Mouse (Mus musculus) testis, adult 2 months (tissue): ENCODE measurements at regions not wholly inside any gene's neighbourhood (a gene's known extent, or its start where the extent isn't known, plus 50 kb on each side); places are given as distances from the start of the nearest gene placed in this dataset.

Source experiments
- CTCF ChIP-seq: fragments of 200-500 bp; IDR thresholded peaks from 2 replicates; pipeline ENCODE4 v1.5.1; 2012; ENCODE audit warnings: low read depth, mild to moderate bottlenecking, inconsistent platforms, low read length, moderate library complexity; ENCODE audit not compliant: control insufficient read depth, insufficient read depth, insufficient replicate concordance
- POLR2A ChIP-seq: fragments of 200-500 bp; IDR thresholded peaks from 2 replicates; pipeline ENCODE4 v1.6.1; 2012; ENCODE audit warnings: low read depth, mild to moderate bottlenecking, inconsistent platforms, low read length, moderate library complexity; ENCODE audit not compliant: control insufficient read depth

- no peak for TF ChIP-seq CTCF
- no peak for TF ChIP-seq POLR2A
Observed at GRCm38 (mm10) chr13:71320489-71320888, 478.9 kb upstream of the Adamts16 start.
